Mouse (Mus musculus) forebrain, postnatal 0 days (tissue): ENCODE measurements around the gene Kcna7. TPM values are rescaled to one million over a fixed set of nuclear protein-coding genes. Genes with fewer than 3 reads are reported as not detected.
"Not testable (repeated sequence)": the region's sequence is repeated elsewhere in the genome, so short reads cannot be mapped to it uniquely, and the experiment has no call there.

Experiments
- ATAC-seq: fragments of 200-750 bp; cut with Nextera tagmentation; 2 replicates; pipeline ENCODE4 v1.8.0; 2017; ENCODE audit warnings: mild to moderate bottlenecking, moderate library complexity
- DNase-seq: peaks from one replicate; pipeline ENCODE4 v3.0.0-alpha.2; 2015
- H3K27ac ChIP-seq: fragments of 300-500 bp; sonication (generic); 2 replicates; pipeline ENCODE4 v1.5.1; 2014; ENCODE audit warnings: low read depth, mild to moderate bottlenecking, antibody characterized with exemption, low read length, moderate library complexity, mixed read lengths
- H3K27me3 ChIP-seq: fragments of 300-500 bp; sonication (generic); 2 replicates; pipeline ENCODE4 v1.6.1; 2014; ENCODE audit warnings: mild to moderate bottlenecking, low read length, mixed read lengths; ENCODE audit not compliant: insufficient read depth
- H3K36me3 ChIP-seq: fragments of 300-500 bp; sonication (generic); 2 replicates; pipeline ENCODE4 v1.6.1; 2014; ENCODE audit warnings: mild to moderate bottlenecking, moderate library complexity; ENCODE audit not compliant: insufficient read depth
- H3K4me1 ChIP-seq: fragments of 300-500 bp; sonication (generic); 2 replicates; pipeline ENCODE4 v1.6.1; 2014; ENCODE audit warnings: antibody characterized with exemption; ENCODE audit not compliant: insufficient read depth
- H3K4me2 ChIP-seq: fragments of 300-500 bp; sonication (generic); 2 replicates; pipeline ENCODE4 v1.6.1; 2014; ENCODE audit warnings: low read depth, mild to moderate bottlenecking, moderate library complexity
- H3K4me3 ChIP-seq: fragments of 300-500 bp; sonication (generic); 2 replicates; pipeline ENCODE4 v1.5.1; 2014; ENCODE audit warnings: low read depth, low read length, mixed read lengths
- H3K9ac ChIP-seq: fragments of 300-500 bp; sonication (generic); 2 replicates; pipeline ENCODE4 v1.6.1; 2014; ENCODE audit warnings: mild to moderate bottlenecking
- H3K9me3 ChIP-seq: fragments of 300-500 bp; sonication (generic); 2 replicates; pipeline ENCODE4 v1.6.1; 2016; ENCODE audit warnings: low read length
- CTCF ChIP-seq: sonication (generic); IDR thresholded peaks from 2 replicates; pipeline ENCODE4 v1.5.1; 2016; ENCODE audit warnings: antibody characterized with exemption, control low read depth, low read depth
- WGBS: fragments of 180-500 bp; shearing (Covaris S2); extraction: QIAGEN DNeasy Blood & Tissue Kit; methylation state at CpG from one replicate; pipeline ENCODE4 v1.1.7; 2014; 5-methylcytosine and 5-hydroxymethylcytosine counted together
- polyA plus RNA-seq: library from polyadenylated mRNA; unstranded; fragments of >200 nt; fragmentation: Nextera tagmentation; extraction: Ambion mirVana; gene quantifications from 2 replicates; pipeline ENCODE4 v1.2.1, GENCODE M21; 2015
- total RNA-seq: library from RNA; depleted of rRNA; stranded (reverse); fragments of >200 nt; gene quantifications from 2 replicates; pipeline ENCODE4 v1.2.3, GENCODE M21; 2014

Gene Kcna7
- total and polyA plus RNA-seq, 2 experiments from 2014 or later = 0.14 TPM; not detected in 1

GRCm38 (mm10) chr7:45395578-45396336 lies 9.7 kb upstream of the Kcna7 start, which contains the start of gene Snrnp70:
Snrnp70 (minus strand) TSS chr7:45395742.
- H3K4me3 ChIP-seq = peak within 1 kb of the TSS; percentile 90
- no peaks in the 10 kb centered on the region for H3K27me3 ChIP-seq
- H3K4me1 ChIP-seq = peaks cover 14% of the 10 kb centered on the region
- ATAC-seq (peak; percentile 97), DNase-seq (peak; percentile 100)
- TF ChIP-seq CTCF = no peak
- H3K36me3 ChIP-seq = peaks cover 15% of the 10 kb centered on the region
- H3K9ac ChIP-seq = peak within 1 kb of the TSS; percentile 80
- WGBS = 2% methylated on average over 60 of the region's 60 CpGs
- peak within 1 kb of the TSS; percentile 99 for H3K27ac ChIP-seq
- H3K4me2 ChIP-seq = peak within 1 kb of the TSS; percentile 85
- no peaks in the 10 kb centered on the region for H3K9me3 ChIP-seq

- not testable (repeated sequence) for DNase-seq, H3K9me3 ChIP-seq, H3K27me3 ChIP-seq, H3K9ac ChIP-seq
- Histone ChIP-seq H3K4me1 (peaks cover 14% of the 10 kb centered on the region), H3K27ac (peak overlapping the region; percentile 81), H3K4me2 (peak overlapping the region; percentile 55), H3K4me3 (peak overlapping the region; percentile 90), H3K36me3 (peaks cover 11% of the 10 kb centered on the region)
- 3% methylated on average over 3 of the region's 3 CpGs for WGBS
- peak; percentile 59 for ATAC-seq
- TF ChIP-seq CTCF = peak; percentile 41
Measured at GRCm38 (mm10) chr7:45396337-45396775, 9.1 kb upstream of the Kcna7 start.

- no peak for ATAC-seq
- Histone ChIP-seq H3K9ac (no peak overlapping the region), H3K27ac (no peak overlapping the region), H3K4me2 (no peak overlapping the region), H3K27me3 (no peaks in the 10 kb centered on the region), H3K9me3 (no peaks in the 10 kb centered on the region), H3K4me3 (no peak overlapping the region), H3K36me3 (peaks cover 7% of the 10 kb centered on the region), H3K4me1 (peaks cover 14% of the 10 kb centered on the region)
- WGBS = 72% methylated on average over 2 of the region's 2 CpGs
- no peak for DNase-seq
- TF ChIP-seq CTCF = no peak
Measured at GRCm38 (mm10) chr7:45396787-45397186, 8.7 kb upstream of the Kcna7 start.

GRCm38 (mm10) chr7:45401521-45402085 lies 3.9 kb upstream of the Kcna7 start:
- H3K27ac ChIP-seq = no peak overlapping the region
- H3K4me2 ChIP-seq = no peak overlapping the region
- H3K36me3 ChIP-seq = no peaks in the 10 kb centered on the region
- DNase-seq (no peak), ATAC-seq (no peak)
- peaks cover 18% of the 10 kb centered on the region for H3K27me3 ChIP-seq
- no peak overlapping the region for H3K9ac ChIP-seq
- no peaks in the 10 kb centered on the region for H3K9me3 ChIP-seq
- no peak overlapping the region for H3K4me3 ChIP-seq
- TF ChIP-seq CTCF = no peak
- WGBS = 71% methylated on average over 10 of the region's 10 CpGs
- no peaks in the 10 kb centered on the region for H3K4me1 ChIP-seq

GRCm38 (mm10) chr7:45403532-45404261 lies 1.8 kb upstream of the Kcna7 start:
- Histone ChIP-seq H3K4me1 (no peaks in the 10 kb centered on the region), H3K36me3 (no peaks in the 10 kb centered on the region), H3K4me2 (no peak overlapping the region), H3K9me3 (no peaks in the 10 kb centered on the region), H3K9ac (no peak overlapping the region), H3K4me3 (no peak overlapping the region), H3K27me3 (peaks cover 39% of the 10 kb centered on the region), H3K27ac (no peak overlapping the region)
- TF ChIP-seq CTCF = peak; percentile 66
- no peak for ATAC-seq
- DNase-seq = peak; percentile 66
- 45% methylated on average over 6 of the region's 6 CpGs for WGBS

GRCm38 (mm10) chr7:45406157-45407156 lies 1.0 kb downstream of the Kcna7 start:
- peak overlapping the region; percentile 14; the same call in 1 of the 2 replicates for H3K9ac ChIP-seq
- TF ChIP-seq CTCF = no peak

More at GRCm38 (mm10) chr7:45406157-45407156, 1.0 kb downstream of the Kcna7 start:
- WGBS = 3% methylated on average over 114 of the region's 114 CpGs
- no peak overlapping the region for H3K27ac ChIP-seq
- H3K4me1 ChIP-seq = no peaks in the 10 kb centered on the region
- peak; percentile 25 for ATAC-seq
- peak overlapping the region; percentile 28 for H3K4me3 ChIP-seq
- H3K27me3 ChIP-seq = peaks cover 57% of the 10 kb centered on the region
- H3K9me3 ChIP-seq = no peaks in the 10 kb centered on the region
- H3K36me3 ChIP-seq = no peaks in the 10 kb centered on the region
- H3K4me2 ChIP-seq = peak overlapping the region; percentile 45
- DNase-seq = no peak
